Mouse (Mus musculus): ENCODE results near the gene Rsf1.

Rsf1 gene

DNA sequence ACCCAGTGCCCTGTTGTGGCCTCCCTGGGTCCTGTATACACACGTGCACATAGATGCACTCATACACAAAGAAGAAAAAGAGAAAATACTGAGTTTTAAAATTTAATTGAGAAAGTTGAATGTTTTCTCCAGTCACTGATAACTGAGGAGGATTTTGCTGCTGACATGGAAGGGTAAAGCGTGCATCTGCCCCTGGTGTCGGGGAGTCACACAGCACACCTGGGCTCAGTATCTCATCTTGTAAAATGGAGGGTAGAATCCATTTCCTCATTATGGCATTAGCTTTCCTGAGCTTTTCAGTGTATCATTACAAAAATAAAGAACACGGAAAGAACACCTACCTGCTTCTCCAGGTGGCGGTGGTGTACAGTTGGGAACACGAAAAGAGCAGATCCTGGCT, 145.7 kb downstream of the Rsf1 start:
- no peak for DNase-seq (ENCODE audit: low read depth)

DNA sequence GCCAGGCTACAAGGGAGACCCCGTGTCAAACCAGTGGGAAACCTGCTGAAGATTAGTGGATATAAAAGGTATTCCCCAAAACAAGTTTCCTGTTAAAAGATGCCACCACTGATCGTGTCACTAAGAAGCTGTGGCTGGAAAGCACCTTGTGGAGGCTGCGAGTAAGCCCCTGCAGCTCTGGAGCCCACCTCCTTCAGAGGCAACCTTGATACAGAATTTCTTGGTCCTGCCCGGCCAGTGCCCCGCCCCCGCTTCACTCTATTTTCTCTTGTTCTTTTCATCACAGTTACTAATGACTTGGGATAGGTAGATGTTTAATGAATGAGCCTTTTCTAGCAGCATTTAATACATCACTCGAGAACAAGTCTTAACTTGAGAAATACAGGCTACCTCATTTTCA, 146.4 kb downstream of the Rsf1 start:
- no peak for DNase-seq (ENCODE audit: low read depth)

DNA sequence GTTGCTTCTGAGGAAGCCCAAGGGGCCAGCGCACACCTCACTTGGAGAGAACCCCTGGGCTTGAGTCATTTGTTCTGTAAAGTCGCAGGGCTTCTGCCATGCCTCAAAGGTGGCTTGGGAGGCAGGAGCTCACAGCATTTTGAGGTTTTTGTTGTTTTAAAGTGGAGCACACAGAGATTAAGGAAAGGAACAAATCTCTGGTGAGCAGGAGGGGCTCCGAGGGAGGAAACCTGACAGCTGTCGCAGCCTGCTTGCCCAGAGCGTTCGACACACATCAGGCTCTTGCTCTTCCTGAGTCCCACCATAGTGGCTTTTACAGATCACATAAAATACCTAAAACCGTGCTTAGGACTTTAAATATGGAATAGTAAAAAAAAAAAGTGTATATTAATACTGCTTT, 147.1 kb downstream of the Rsf1 start:
- DNase-seq (ENCODE audit: low read depth): no peak

DNA sequence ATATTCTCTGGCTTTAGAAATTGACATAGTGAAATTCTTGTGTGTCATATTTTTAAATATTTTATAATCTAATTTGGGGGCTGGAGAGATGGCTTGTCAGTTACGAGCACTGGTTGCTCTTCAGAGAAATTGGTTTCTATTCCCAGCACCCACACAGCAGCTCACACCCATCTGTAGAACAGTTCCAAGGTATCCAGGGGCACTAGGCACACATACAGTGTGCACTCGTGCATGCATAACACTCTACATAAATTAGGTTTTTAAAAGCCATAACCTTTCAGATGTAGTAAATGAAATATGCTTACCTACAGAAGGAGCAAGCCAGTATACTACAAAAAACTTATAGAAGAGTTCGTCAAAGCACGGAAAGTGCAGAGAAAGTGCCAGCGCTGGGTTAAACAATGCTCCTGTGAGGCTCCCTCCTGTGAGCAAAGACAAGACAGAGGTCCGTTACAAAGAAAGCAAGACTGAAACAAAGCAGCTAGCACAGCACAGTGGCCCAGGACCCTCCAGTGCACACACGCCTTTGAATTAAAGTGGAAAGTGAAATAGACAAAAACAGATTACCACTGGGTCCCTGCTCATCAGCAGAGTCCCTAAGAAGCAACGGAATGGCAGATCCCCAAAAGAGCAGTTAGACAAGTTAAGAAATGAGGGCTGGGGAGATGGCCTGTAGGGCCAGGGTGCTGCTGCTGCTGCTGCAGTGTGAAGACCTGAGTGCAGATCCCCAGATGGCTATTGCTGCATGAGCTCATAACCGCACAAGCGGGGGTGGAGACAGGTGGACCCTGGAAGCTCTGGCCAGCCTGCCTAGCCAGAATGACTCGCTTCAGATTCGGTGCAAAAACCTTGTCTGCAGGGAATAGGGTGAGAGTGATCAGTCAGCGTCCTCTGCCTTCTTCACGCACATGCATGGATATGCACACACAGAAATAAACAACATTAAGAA, 149.3 kb downstream of the Rsf1 start:
- DNase-seq (ENCODE audit: low read depth): no peak

DNA sequence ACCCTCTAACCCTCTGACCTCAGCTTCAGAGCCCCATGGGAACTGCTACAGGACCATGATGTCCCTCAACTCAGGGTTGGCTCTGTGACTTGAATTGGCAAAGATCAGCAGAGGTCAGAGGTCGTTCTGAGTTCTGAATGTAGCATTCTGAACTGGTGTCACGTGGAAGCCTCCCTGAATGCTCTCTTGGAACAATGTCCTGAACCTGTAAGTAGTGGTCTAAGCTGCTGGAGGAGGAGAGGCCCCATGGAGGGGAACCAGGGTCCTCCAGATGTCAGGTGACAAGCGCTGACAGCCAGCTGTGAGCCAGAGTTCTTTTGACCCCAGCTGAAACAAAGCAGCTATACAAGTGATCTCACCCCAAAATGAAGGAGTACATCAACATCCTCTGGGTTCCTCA, 150.7 kb downstream of the Rsf1 start:
- DNase-seq (ENCODE audit: low read depth): no peak

DNA sequence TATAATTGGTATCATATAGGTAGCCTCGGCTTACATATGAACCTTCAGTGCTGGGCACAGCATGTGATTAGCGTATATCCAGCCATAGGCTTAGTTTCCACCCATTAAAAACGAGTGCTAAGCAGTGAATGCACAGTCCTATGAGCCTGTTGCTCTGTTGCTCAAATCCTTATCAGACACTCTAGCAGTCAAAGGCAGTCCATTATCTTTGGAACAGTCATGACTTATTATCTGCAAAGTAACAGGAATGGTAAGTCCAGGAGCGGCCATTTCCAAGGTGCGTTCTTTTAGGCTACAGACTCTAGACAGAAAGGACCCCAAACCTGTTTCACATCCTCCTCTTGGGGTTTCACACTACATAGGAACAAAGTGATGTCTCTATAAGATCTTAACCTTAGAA, 153.9 kb downstream of the Rsf1 start:
- no peak for DNase-seq (ENCODE audit: low read depth)

DNA sequence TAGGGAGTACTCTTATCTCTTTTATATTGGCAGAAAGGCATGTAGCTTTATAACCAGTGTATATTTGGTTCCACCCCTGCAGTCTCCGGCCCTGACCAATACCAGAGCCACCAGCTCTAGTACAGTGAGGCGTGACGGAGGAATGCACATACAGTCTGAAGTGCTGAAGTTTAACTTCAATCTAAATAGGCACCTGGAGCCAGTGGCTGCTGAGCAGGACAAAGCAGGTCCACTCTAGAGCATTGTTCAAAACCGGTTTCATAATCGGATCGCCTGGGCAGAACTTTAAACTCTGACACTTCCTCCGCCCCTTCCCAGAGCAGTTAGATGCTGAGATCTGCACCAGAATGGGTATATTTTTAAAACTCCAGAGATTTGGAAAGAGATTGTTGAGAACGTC, 155.3 kb downstream of the Rsf1 start:
- no peak for DNase-seq (ENCODE audit: low read depth)

DNA sequence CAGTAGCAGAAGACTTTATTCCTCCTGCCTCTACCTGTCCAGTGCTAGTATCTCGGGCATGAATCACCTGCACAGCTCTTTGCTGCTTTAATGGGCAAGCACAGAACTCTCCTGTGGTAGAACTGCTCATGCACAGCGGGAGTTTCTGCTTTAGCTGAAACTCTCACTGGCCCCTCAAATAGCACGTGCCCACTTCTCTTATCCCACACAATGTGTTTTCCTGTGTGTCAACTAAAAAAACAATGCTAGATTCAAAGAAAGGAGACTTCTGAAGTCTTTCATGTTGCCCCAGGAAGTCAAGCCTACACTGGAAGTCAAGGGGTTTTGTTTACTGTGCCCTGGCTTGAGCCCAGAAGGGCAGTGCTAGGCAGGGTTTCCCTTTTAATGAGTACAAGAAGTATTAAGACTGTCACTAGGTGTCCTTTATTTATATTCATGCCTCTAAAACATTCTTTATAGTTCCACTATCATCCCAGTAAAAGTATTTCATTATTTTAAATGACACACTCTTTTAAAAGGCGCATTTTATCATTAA, 156.3 kb downstream of the Rsf1 start:
- no peak for DNase-seq (ENCODE audit: low read depth)

DNA sequence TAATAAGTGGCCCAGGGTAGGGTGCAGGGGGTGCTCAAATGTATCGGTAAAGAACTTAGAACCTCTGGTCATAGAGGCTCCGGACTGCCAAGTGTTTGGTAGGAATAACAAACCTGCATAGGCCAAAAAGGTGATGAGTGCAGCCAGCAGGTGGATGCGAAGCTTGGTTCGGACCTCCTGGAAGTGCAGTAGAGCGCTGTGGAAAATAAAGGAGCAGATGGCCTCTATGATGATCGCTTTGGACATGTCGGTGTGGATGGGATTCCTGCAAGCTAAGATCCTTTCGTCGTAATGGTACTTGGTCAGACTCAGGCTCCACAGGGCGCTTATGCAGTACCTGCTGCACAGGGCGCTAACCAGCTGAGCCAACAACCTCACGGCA, 157.6 kb downstream of the Rsf1 start:
- no peak for DNase-seq (ENCODE audit: low read depth)

DNA sequence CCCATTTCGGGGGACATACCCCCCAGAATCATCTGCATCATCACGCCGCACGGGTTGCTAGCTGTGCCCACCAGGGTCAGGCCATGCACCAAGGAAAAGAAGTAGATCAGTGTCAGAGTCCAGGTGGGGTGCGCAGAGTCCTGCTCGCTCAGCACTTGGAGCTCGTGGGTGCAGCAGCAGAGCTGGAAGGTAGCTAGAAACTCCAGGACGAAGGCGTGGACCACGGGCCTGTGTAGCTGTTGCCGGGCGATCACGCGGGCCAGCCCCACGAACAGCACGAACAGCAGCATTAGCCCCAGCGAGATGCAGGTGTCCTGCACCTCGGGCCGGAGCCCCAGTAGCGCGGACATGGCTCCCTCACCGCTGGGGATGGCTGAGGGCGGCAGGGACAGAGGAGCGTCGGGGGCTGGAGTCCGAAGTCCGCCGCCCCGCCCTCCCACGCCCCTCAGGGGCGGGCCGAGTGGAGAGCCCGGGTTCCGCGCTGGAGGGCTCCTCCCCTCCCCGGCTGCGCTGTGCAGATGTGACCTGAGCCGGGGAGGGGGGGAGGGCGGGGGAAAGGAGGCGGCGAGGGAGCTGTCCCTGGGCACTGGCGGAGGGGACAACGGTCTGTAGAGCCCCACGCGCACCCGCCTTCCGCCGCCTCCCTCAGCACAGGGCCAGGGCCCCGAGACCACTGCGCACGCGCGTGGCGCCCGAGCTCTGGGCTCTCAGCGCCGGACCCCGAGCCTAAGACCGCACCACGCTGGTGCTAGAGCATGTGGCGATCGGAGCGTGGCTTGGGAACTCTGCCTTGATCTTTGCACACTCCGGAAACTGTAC, 158.2 kb downstream of the Rsf1 start, which contains the start of gene Aqp11:
Gene Aqp11, minus strand, starts transcription at position 652 of the 819 bp plus-strand sequence.
- DNase-seq (ENCODE audit: low read depth): peak; percentile 79

DNA sequence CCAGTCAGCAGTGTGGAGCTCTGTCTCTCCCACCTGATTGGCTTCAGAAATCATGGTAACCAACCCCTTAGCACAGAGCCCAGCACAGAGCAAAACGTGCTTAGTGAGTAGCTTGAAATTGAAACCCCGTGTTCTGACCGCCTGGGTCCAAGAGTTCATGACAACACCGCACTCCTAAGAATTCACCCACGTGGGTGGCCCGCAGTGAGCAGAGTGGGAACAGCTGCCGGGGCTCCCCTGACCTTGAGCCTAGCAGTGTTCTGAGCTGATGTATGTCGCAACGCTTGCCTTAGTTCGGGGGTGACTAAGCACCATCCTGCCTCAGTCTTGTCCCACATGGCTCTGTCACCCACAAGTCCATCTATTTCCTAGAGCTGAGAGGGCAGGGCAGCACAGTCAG, 161.3 kb downstream of the Rsf1 start:
- DNase-seq (ENCODE audit: low read depth): no peak

DNA sequence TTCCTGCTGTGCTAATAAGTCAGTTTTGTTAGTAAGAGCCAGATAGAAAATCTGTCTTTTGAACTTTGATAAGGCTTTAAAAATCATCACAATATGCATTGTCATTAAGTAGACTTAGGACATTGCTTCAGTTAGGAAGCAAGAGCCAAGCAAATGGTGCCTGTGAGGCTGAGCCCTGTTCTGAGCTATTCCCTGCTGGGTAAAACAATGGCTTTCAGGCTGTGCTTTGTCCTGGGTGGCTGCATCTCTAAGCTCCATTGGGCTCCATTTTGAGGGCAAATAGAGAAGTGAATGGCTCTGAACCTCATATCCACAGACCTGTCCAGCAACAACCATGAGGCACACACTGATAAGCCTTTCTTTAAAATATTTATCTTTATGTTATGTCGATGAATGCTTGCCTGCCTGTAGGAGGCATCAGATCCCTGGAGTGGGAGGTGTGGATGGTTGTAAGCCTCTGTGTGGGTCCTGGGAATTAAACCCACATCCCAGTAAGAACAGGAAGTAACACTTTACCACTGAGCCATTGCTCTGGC, 162.1 kb downstream of the Rsf1 start:
- no peak for DNase-seq (ENCODE audit: low read depth)

Measured in c-Kit-positive CD71-negative TER-119-negative erythroid progenitor cells, embryonic 14.5 days (primary cell).